Mouse (Mus musculus) forebrain, embryonic 13.5 days (tissue): Measurements from ENCODE around the gene Rps8. TPM values are rescaled to one million over a fixed set of nuclear protein-coding genes. Genes with fewer than 3 reads are reported as not detected.

Experiments used
- ATAC-seq: fragments of 200-750 bp; cut with Nextera tagmentation; 2 replicates; pipeline ENCODE4 v1.8.0; 2017
- H3K27ac ChIP-seq: fragments of 300-500 bp; sonication (generic); 2 replicates; pipeline ENCODE4 v1.5.1; 2015; ENCODE audit warnings: inconsistent platforms, mild to moderate bottlenecking, moderate library complexity
- H3K27me3 ChIP-seq: fragments of 300-500 bp; sonication (generic); 2 replicates; pipeline ENCODE4 v1.6.1; 2015; ENCODE audit warnings: mild to moderate bottlenecking, inconsistent platforms
- H3K36me3 ChIP-seq: fragments of 300-500 bp; sonication (generic); 2 replicates; pipeline ENCODE4 v1.6.1; 2015; ENCODE audit warnings: mild to moderate bottlenecking, inconsistent platforms; ENCODE audit not compliant: poor library complexity, severe bottlenecking
- H3K4me1 ChIP-seq: fragments of 300-500 bp; sonication (generic); 2 replicates; pipeline ENCODE4 v1.6.1; 2015; ENCODE audit warnings: inconsistent platforms
- H3K4me2 ChIP-seq: fragments of 300-500 bp; sonication (generic); 2 replicates; pipeline ENCODE4 v1.6.1; 2015; ENCODE audit warnings: inconsistent platforms, mild to moderate bottlenecking, moderate library complexity
- H3K4me3 ChIP-seq: fragments of 300-500 bp; sonication (generic); 2 replicates; pipeline ENCODE4 v1.5.1; 2015; ENCODE audit warnings: mild to moderate bottlenecking, inconsistent platforms
- H3K9ac ChIP-seq: fragments of 300-500 bp; sonication (generic); 2 replicates; pipeline ENCODE4 v1.6.1; 2015; ENCODE audit warnings: mild to moderate bottlenecking, inconsistent platforms
- H3K9me3 ChIP-seq: fragments of 300-500 bp; sonication (generic); replicated peaks from 2 replicates; pipeline ENCODE4 v1.6.1; 2016; ENCODE audit warnings: inconsistent platforms
- WGBS: fragments of 180-500 bp; shearing (Covaris S2); methylation state at CpG from one replicate; pipeline ENCODE4 v1.1.7; 2015; 5-methylcytosine and 5-hydroxymethylcytosine counted together
- polyA plus RNA-seq: library from polyadenylated mRNA; unstranded; fragments of >200 nt; fragmentation: Nextera tagmentation; extraction: Ambion mirVana; gene quantifications from 2 replicates; pipeline ENCODE4 v1.2.1, GENCODE M21; 2015

The Rps8 gene
- polyA plus RNA-seq, 1 experiment from 2014 or later: 710 TPM

GRCm38 (mm10) chr4:117120445-117121414 is 35.3 kb downstream of the Rps8 start:
- under 1% methylated on average over 67 of the region's 69 CpGs for WGBS
- Histone ChIP-seq H3K27ac (peak overlapping the region; percentile 84), H3K4me3 (peak overlapping the region; percentile 53), H3K4me2 (peak overlapping the region; percentile 99), H3K36me3 (no peaks in the 10 kb centered on the region), H3K9ac (peak overlapping the region; percentile 74), H3K4me1 (peaks cover 23% of the 10 kb centered on the region), H3K27me3 (no peaks in the 10 kb centered on the region), H3K9me3 (no peaks in the 10 kb centered on the region)
- ATAC-seq: peak; percentile 96

GRCm38 (mm10) chr4:117120052-117120444 is 36.0 kb downstream of the Rps8 start:
- Histone ChIP-seq H3K9me3 (no peaks in the 10 kb centered on the region), H3K36me3 (no peaks in the 10 kb centered on the region), H3K27me3 (no peaks in the 10 kb centered on the region), H3K27ac (peak overlapping the region; percentile 84), H3K4me2 (peak overlapping the region; percentile 99), H3K9ac (peak overlapping the region; percentile 74), H3K4me1 (peaks cover 16% of the 10 kb centered on the region), H3K4me3 (peak overlapping the region; percentile 53)
- WGBS: 7% methylated on average over 10 of the region's 10 CpGs
- ATAC-seq: peak; percentile 25

- peak overlapping the region; percentile 99 for H3K4me2 ChIP-seq
- peak overlapping the region; percentile 84 for H3K27ac ChIP-seq
- WGBS: 74% methylated on average over 5 of the region's 5 CpGs
- H3K4me1 ChIP-seq: peaks cover 12% of the 10 kb centered on the region
- peak; percentile 3; the same call in 1 of the 2 replicates for ATAC-seq
- H3K9ac ChIP-seq: peak overlapping the region; percentile 74
- H3K36me3 ChIP-seq: 0 out of 2 replicates have a peak, but pooled peaks cover 2% of the 10 kb centered on the region
- H3K9me3 ChIP-seq: no peaks in the 10 kb centered on the region
- H3K27me3 ChIP-seq: no peaks in the 10 kb centered on the region
- H3K4me3 ChIP-seq: peak overlapping the region; percentile 53
Measured at GRCm38 (mm10) chr4:117119636-117120035, 36.4 kb downstream of the Rps8 start.

- Histone ChIP-seq H3K27me3 (no peaks in the 10 kb centered on the region), H3K9ac (no peak overlapping the region), H3K9me3 (no peaks in the 10 kb centered on the region), H3K36me3 (0 out of 2 replicates have a peak, but pooled peaks cover 8% of the 10 kb centered on the region), H3K4me2 (no peak overlapping the region), H3K4me3 (no peak overlapping the region), H3K27ac (no peak overlapping the region), H3K4me1 (peaks cover 8% of the 10 kb centered on the region)
- WGBS: 92% methylated on average over 7 of the region's 7 CpGs
- ATAC-seq: no peak
Measured at GRCm38 (mm10) chr4:117117931-117118330, 38.1 kb downstream of the Rps8 start.

- Histone ChIP-seq H3K4me2 (no peak overlapping the region), H3K9me3 (no peaks in the 10 kb centered on the region), H3K27ac (no peak overlapping the region), H3K9ac (no peak overlapping the region), H3K4me1 (peaks cover 6% of the 10 kb centered on the region), H3K36me3 (peaks cover 21% of the 10 kb centered on the region), H3K27me3 (no peaks in the 10 kb centered on the region), H3K4me3 (no peak overlapping the region)
- WGBS: 86% methylated on average over 5 of the region's 5 CpGs
- no peak for ATAC-seq
Measured at GRCm38 (mm10) chr4:117115592-117115991, 40.5 kb downstream of the Rps8 start.

- Histone ChIP-seq H3K9me3 (no peaks in the 10 kb centered on the region), H3K4me3 (no peak overlapping the region), H3K4me1 (no peaks in the 10 kb centered on the region), H3K9ac (no peak overlapping the region), H3K27ac (no peak overlapping the region), H3K27me3 (no peaks in the 10 kb centered on the region), H3K4me2 (no peak overlapping the region), H3K36me3 (peaks cover 44% of the 10 kb centered on the region)
- WGBS: 77% methylated on average over 1 of the region's 1 CpGs
- ATAC-seq: no peak
Measured at GRCm38 (mm10) chr4:117113237-117113636, 42.8 kb downstream of the Rps8 start.

GRCm38 (mm10) chr4:117110985-117111384 is 45.1 kb downstream of the Rps8 start:
- H3K27ac ChIP-seq: no peak overlapping the region
- H3K36me3 ChIP-seq: peaks cover 50% of the 10 kb centered on the region
- H3K4me1 ChIP-seq: 0 out of 2 replicates have a peak, but pooled peaks cover under 1% of the 10 kb centered on the region
- no peak overlapping the region for H3K9ac ChIP-seq
- no peak for ATAC-seq
- H3K9me3 ChIP-seq: no peaks in the 10 kb centered on the region
- WGBS: 96% methylated on average over 11 of the region's 11 CpGs
- H3K27me3 ChIP-seq: no peaks in the 10 kb centered on the region
- no peak overlapping the region for H3K4me3 ChIP-seq
- no peak overlapping the region for H3K4me2 ChIP-seq

GRCm38 (mm10) chr4:117110249-117110648 is 45.8 kb downstream of the Rps8 start:
- peaks cover 50% of the 10 kb centered on the region for H3K36me3 ChIP-seq
- H3K4me2 ChIP-seq: no peak overlapping the region
- no peaks in the 10 kb centered on the region for H3K27me3 ChIP-seq
- H3K27ac ChIP-seq: no peak overlapping the region
- peaks cover 8% of the 10 kb centered on the region for H3K4me1 ChIP-seq
- H3K9me3 ChIP-seq: no peaks in the 10 kb centered on the region
- 95% methylated on average over 13 of the region's 13 CpGs for WGBS
- no peak overlapping the region for H3K9ac ChIP-seq
- ATAC-seq: no peak
- H3K4me3 ChIP-seq: no peak overlapping the region

- 93% methylated on average over 25 of the region's 25 CpGs for WGBS
- Histone ChIP-seq H3K36me3 (peaks cover 46% of the 10 kb centered on the region), H3K4me1 (peaks cover 17% of the 10 kb centered on the region), H3K9ac (no peak overlapping the region), H3K4me3 (no peak overlapping the region), H3K27ac (no peak overlapping the region), H3K27me3 (no peaks in the 10 kb centered on the region), H3K4me2 (no peak overlapping the region), H3K9me3 (no peaks in the 10 kb centered on the region)
- ATAC-seq: no peak
Measured at GRCm38 (mm10) chr4:117109330-117109729, 46.7 kb downstream of the Rps8 start.

GRCm38 (mm10) chr4:117108524-117108849 is 47.6 kb downstream of the Rps8 start:
- H3K4me2 ChIP-seq: no peak overlapping the region
- no peaks in the 10 kb centered on the region for H3K27me3 ChIP-seq
- no peak overlapping the region for H3K4me3 ChIP-seq
- H3K4me1 ChIP-seq: peaks cover 17% of the 10 kb centered on the region
- WGBS: 96% methylated on average over 6 of the region's 6 CpGs
- no peaks in the 10 kb centered on the region for H3K9me3 ChIP-seq
- no peak for ATAC-seq
- peaks cover 42% of the 10 kb centered on the region for H3K36me3 ChIP-seq
- H3K9ac ChIP-seq: no peak overlapping the region
- H3K27ac ChIP-seq: no peak overlapping the region

- H3K4me3 ChIP-seq: no peak overlapping the region
- H3K4me2 ChIP-seq: no peak overlapping the region
- H3K27me3 ChIP-seq: no peaks in the 10 kb centered on the region
- peaks cover 17% of the 10 kb centered on the region for H3K4me1 ChIP-seq
- no peak for ATAC-seq
- H3K9ac ChIP-seq: no peak overlapping the region; the same call in 1 of the 2 replicates
- H3K36me3 ChIP-seq: peaks cover 42% of the 10 kb centered on the region
- no peak overlapping the region for H3K27ac ChIP-seq
- WGBS: 94% methylated on average over 18 of the region's 18 CpGs
- H3K9me3 ChIP-seq: no peaks in the 10 kb centered on the region
Measured at GRCm38 (mm10) chr4:117107813-117108523, 48.1 kb downstream of the Rps8 start.

- H3K9me3 ChIP-seq: no peaks in the 10 kb centered on the region
- H3K27ac ChIP-seq: no peak overlapping the region
- H3K36me3 ChIP-seq: peaks cover 28% of the 10 kb centered on the region; the same call in 1 of the 2 replicates
- no peak overlapping the region for H3K4me3 ChIP-seq
- 0 out of 2 replicates have a peak overlapping the region, but pooled peaks have one; percentile 40 for H3K9ac ChIP-seq
- H3K27me3 ChIP-seq: no peaks in the 10 kb centered on the region
- no peak for ATAC-seq
- peak overlapping the region; percentile 13; the same call in 1 of the 2 replicates for H3K4me2 ChIP-seq
- peaks cover 17% of the 10 kb centered on the region for H3K4me1 ChIP-seq
- 51% methylated on average over 10 of the region's 10 CpGs for WGBS
Measured at GRCm38 (mm10) chr4:117105127-117105526, 50.9 kb downstream of the Rps8 start.
